Mouse (Mus musculus): ENCODE measurements at regions not wholly inside any gene's neighbourhood (a gene's known extent, or its start where the extent isn't known, plus 50 kb on each side); places are given as distances from the start of the nearest gene placed in this dataset.

- Histone ChIP-seq H3K4me2 (replicated peaks) (no peak overlapping the region), H3K36me3 (no peaks in the 10 kb centered on the region), H3K9me3 (replicated peaks) (no peaks in the 10 kb centered on the region), H3K4me3 (replicated peaks) (no peak overlapping the region), H3K27me3 (no peaks in the 10 kb centered on the region), H3K9ac (no peak overlapping the region), H3K4me1 (peaks cover 39% of the 10 kb centered on the region), H3K27ac (replicated peaks) (peak overlapping the region; percentile 8; the same call in 1 of the 2 replicates)
- 63% methylated on average over 7 of the region's 7 CpGs for WGBS
- ATAC-seq (ENCODE audit: insufficient number of reproducible peaks, low FRiP score, low TSS enrichment, low read depth), result no peak
Measured at GRCm38 (mm10) chr3:37842289-37842688, 118.0 kb upstream of the Gm5148 start.

GRCm38 (mm10) chr3:37838896-37839295 lies 114.6 kb upstream of the Gm5148 start:
- Histone ChIP-seq H3K27ac (replicated peaks) (peak overlapping the region; percentile 68), H3K4me3 (replicated peaks) (no peak overlapping the region), H3K9ac (no peak overlapping the region), H3K4me2 (replicated peaks) (no peak overlapping the region), H3K9me3 (replicated peaks) (no peaks in the 10 kb centered on the region), H3K4me1 (peaks cover 20% of the 10 kb centered on the region), H3K36me3 (no peaks in the 10 kb centered on the region), H3K27me3 (no peaks in the 10 kb centered on the region)
- peak; percentile 87 for ATAC-seq (ENCODE audit: insufficient number of reproducible peaks, low FRiP score, low TSS enrichment, low read depth)
- 31% methylated on average over 11 of the region's 11 CpGs for WGBS

- 48% methylated on average over 5 of the region's 5 CpGs for WGBS
- H3K36me3 ChIP-seq, result no peaks in the 10 kb centered on the region
- no peak for ATAC-seq (ENCODE audit: insufficient number of reproducible peaks, low FRiP score, low TSS enrichment, low read depth)
- no peaks in the 10 kb centered on the region for H3K27me3 ChIP-seq
- peaks cover 16% of the 10 kb centered on the region; the same call in 1 of the 2 replicates for H3K4me1 ChIP-seq
- no peak overlapping the region for H3K9ac ChIP-seq
- H3K27ac ChIP-seq (replicated peaks), result no peak overlapping the region
- H3K4me3 ChIP-seq (replicated peaks), result no peak overlapping the region
- H3K9me3 ChIP-seq (replicated peaks), result no peaks in the 10 kb centered on the region
- H3K4me2 ChIP-seq (replicated peaks), result no peak overlapping the region
Measured at GRCm38 (mm10) chr3:37836749-37837148, 112.5 kb upstream of the Gm5148 start.

DNA sequence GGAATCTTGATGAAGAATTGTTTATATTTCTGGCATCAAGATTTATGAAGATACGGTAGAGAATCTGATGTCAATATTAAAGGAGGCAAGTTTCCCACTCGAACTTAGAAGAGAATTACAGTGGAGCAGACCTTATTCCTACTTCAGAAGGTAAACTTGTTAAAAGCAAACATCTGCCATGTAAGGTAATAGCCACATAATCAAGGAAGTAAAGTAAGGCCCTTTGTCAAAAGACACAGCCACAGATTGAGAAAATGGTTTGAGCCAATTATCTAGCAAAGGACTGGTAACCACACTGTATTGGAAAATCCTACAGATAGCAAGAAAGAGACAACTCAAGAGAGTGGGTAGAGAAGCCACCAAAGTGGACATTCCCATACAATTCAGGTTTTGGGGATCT lies 111.4 kb upstream of the Gm5148 start:
- no peak overlapping the region for H3K4me2 ChIP-seq (replicated peaks)
- 86% methylated on average over 2 of the region's 2 CpGs for WGBS
- no peak overlapping the region for H3K27ac ChIP-seq (replicated peaks)
- no peak overlapping the region for H3K9ac ChIP-seq
- H3K4me3 ChIP-seq (replicated peaks), result no peak overlapping the region
- no peak for ATAC-seq (ENCODE audit: insufficient number of reproducible peaks, low FRiP score, low TSS enrichment, low read depth)
- H3K4me1 ChIP-seq, result peaks cover 16% of the 10 kb centered on the region; the same call in 1 of the 2 replicates
- H3K27me3 ChIP-seq, result no peaks in the 10 kb centered on the region
- no peaks in the 10 kb centered on the region for H3K36me3 ChIP-seq
- no peaks in the 10 kb centered on the region for H3K9me3 ChIP-seq (replicated peaks)

DNA sequence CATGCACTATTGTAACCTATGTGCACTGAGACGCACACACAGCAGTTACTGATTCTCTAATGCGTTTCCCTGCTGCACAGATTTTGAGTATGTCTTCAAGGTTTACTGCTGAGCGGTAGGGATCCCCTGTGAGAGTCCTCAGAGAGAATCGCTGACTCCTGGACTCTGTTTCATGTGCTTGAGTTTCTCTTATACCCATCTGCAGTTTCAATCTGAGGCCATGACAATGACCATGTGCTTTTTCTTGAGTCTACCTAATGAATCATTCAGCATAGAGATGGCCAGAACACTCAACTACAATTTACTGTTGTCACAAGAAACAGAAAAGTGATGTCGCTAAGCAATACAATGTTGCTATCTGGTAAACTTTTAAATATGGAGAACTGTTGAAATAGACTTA lies 110.8 kb upstream of the Gm5148 start:
- H3K9ac ChIP-seq, result no peak overlapping the region
- H3K9me3 ChIP-seq (replicated peaks), result no peaks in the 10 kb centered on the region
- H3K4me3 ChIP-seq (replicated peaks), result no peak overlapping the region
- H3K27me3 ChIP-seq, result no peaks in the 10 kb centered on the region
- ATAC-seq (ENCODE audit: insufficient number of reproducible peaks, low FRiP score, low TSS enrichment, low read depth), result no peak
- WGBS, result 84% methylated on average over 5 of the region's 5 CpGs
- no peak overlapping the region for H3K4me2 ChIP-seq (replicated peaks)
- H3K36me3 ChIP-seq, result no peaks in the 10 kb centered on the region
- H3K4me1 ChIP-seq, result peaks cover 16% of the 10 kb centered on the region; the same call in 1 of the 2 replicates
- H3K27ac ChIP-seq (replicated peaks), result no peak overlapping the region

DNA sequence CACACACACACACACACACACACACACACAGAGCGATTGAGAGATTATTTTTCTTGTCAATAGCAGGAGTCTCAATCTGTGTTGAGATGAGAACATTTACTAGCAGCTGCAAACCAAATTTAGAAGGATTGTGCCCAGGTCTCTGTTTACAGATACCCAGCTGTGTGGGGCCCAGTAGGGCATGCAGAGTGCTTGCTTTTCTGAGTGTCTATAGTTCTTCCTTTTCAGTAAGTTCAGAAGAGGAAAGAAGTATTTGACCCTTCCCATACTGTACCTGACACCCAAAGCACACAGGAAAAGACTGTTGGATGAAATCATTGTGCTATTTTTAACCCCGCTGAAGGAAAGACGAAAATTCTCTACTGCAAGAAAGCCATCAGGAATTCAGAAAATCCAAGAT lies 110.3 kb upstream of the Gm5148 start:
- no peaks in the 10 kb centered on the region for H3K27me3 ChIP-seq
- no peaks in the 10 kb centered on the region for H3K9me3 ChIP-seq (replicated peaks)
- no peak for ATAC-seq (ENCODE audit: insufficient number of reproducible peaks, low FRiP score, low TSS enrichment, low read depth)
- H3K9ac ChIP-seq, result no peak overlapping the region
- no peak overlapping the region for H3K4me3 ChIP-seq (replicated peaks)
- no peak overlapping the region; the same call in 1 of the 2 replicates for H3K27ac ChIP-seq (replicated peaks)
- no peak overlapping the region for H3K4me2 ChIP-seq (replicated peaks)
- H3K4me1 ChIP-seq, result peaks cover 16% of the 10 kb centered on the region; the same call in 1 of the 2 replicates
- WGBS, result 59% methylated on average over 3 of the region's 3 CpGs
- H3K36me3 ChIP-seq, result no peaks in the 10 kb centered on the region

- Histone ChIP-seq H3K9me3 (replicated peaks) (no peaks in the 10 kb centered on the region), H3K9ac (no peak overlapping the region), H3K4me3 (replicated peaks) (no peak overlapping the region), H3K4me2 (replicated peaks) (no peak overlapping the region), H3K4me1 (peaks cover 9% of the 10 kb centered on the region; the same call in 1 of the 2 replicates), H3K27me3 (no peaks in the 10 kb centered on the region), H3K36me3 (no peaks in the 10 kb centered on the region), H3K27ac (replicated peaks) (no peak overlapping the region)
- no peak for ATAC-seq (ENCODE audit: insufficient number of reproducible peaks, low FRiP score, low TSS enrichment, low read depth)
- WGBS, result 77% methylated on average over 4 of the region's 4 CpGs
Measured at GRCm38 (mm10) chr3:37833387-37833786, 109.1 kb upstream of the Gm5148 start.

- H3K27me3 ChIP-seq, result no peaks in the 10 kb centered on the region
- no peak overlapping the region for H3K27ac ChIP-seq (replicated peaks)
- 40% methylated on average over 1 of the region's 1 CpGs for WGBS
- H3K4me2 ChIP-seq (replicated peaks), result no peak overlapping the region
- H3K36me3 ChIP-seq, result no peaks in the 10 kb centered on the region
- H3K4me3 ChIP-seq (replicated peaks), result no peak overlapping the region
- H3K9ac ChIP-seq, result no peak overlapping the region
- no peaks in the 10 kb centered on the region for H3K4me1 ChIP-seq
- no peak for ATAC-seq (ENCODE audit: insufficient number of reproducible peaks, low FRiP score, low TSS enrichment, low read depth)
- no peaks in the 10 kb centered on the region for H3K9me3 ChIP-seq (replicated peaks)
Measured at GRCm38 (mm10) chr3:37827546-37827945, 103.3 kb upstream of the Gm5148 start.

- H3K27me3 ChIP-seq, result no peaks in the 10 kb centered on the region
- WGBS, result 80% methylated on average over 4 of the region's 4 CpGs
- H3K4me1 ChIP-seq, result no peaks in the 10 kb centered on the region
- no peak overlapping the region for H3K9ac ChIP-seq
- H3K27ac ChIP-seq (replicated peaks), result no peak overlapping the region
- no peak for ATAC-seq (ENCODE audit: insufficient number of reproducible peaks, low FRiP score, low TSS enrichment, low read depth)
- H3K4me2 ChIP-seq (replicated peaks), result no peak overlapping the region
- no peaks in the 10 kb centered on the region for H3K9me3 ChIP-seq (replicated peaks)
- no peak overlapping the region for H3K4me3 ChIP-seq (replicated peaks)
- H3K36me3 ChIP-seq, result no peaks in the 10 kb centered on the region
Measured at GRCm38 (mm10) chr3:37825602-37826001, 101.3 kb upstream of the Gm5148 start.

DNA sequence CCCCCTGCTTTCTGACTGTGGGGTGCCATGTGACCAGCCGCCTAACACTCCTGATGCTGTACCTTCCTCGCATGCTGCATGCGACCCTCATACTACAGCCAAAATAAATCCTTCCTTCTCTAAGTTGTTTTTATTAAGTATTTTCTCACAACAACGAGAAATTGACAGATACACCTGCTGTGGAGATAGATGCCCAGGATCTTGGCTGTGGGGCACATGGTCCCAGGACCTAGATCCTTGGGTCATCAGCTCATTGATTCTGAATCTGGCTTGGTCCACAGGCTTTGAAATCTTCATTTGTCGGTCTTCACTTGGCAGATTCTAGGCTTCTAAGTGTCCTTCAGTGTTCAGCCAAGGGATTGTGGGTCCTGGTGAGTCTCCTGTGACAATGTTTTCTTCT lies 100.4 kb upstream of the Gm5148 start:
- Histone ChIP-seq H3K27me3 (no peaks in the 10 kb centered on the region), H3K9me3 (replicated peaks) (no peaks in the 10 kb centered on the region), H3K4me2 (replicated peaks) (no peak overlapping the region), H3K36me3 (no peaks in the 10 kb centered on the region), H3K9ac (no peak overlapping the region), H3K27ac (replicated peaks) (no peak overlapping the region), H3K4me1 (no peaks in the 10 kb centered on the region), H3K4me3 (replicated peaks) (no peak overlapping the region)
- WGBS, result 93% methylated on average over 5 of the region's 5 CpGs
- ATAC-seq (ENCODE audit: insufficient number of reproducible peaks, low FRiP score, low TSS enrichment, low read depth), result no peak

DNA sequence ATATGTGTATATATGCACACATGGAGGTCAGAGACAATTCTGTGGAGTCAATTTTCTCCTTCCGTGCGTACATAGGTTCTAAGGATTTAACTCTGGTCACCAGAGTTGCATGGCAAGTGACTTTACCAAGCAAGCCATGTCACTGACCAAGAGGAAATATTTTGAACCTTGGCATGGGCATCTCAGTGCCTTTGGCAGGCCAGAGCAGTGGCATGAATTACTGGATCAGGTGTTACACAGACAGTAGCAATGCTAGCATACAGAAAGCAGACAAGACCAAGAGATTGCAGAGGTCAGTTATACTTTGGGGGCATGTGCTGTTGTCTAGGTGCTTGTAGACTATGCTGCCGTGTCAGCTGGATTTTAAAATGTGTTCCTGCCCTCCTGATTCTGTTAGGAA lies 95.2 kb upstream of the Gm5148 start:
- no peak for ATAC-seq (ENCODE audit: insufficient number of reproducible peaks, low FRiP score, low TSS enrichment, low read depth)
- Histone ChIP-seq H3K27me3 (no peaks in the 10 kb centered on the region), H3K9me3 (replicated peaks) (no peaks in the 10 kb centered on the region), H3K9ac (no peak overlapping the region), H3K36me3 (no peaks in the 10 kb centered on the region), H3K4me1 (peaks cover 12% of the 10 kb centered on the region; the same call in 1 of the 2 replicates), H3K4me3 (replicated peaks) (no peak overlapping the region), H3K4me2 (replicated peaks) (no peak overlapping the region), H3K27ac (replicated peaks) (no peak overlapping the region)
- 92% methylated on average over 3 of the region's 3 CpGs for WGBS

DNA sequence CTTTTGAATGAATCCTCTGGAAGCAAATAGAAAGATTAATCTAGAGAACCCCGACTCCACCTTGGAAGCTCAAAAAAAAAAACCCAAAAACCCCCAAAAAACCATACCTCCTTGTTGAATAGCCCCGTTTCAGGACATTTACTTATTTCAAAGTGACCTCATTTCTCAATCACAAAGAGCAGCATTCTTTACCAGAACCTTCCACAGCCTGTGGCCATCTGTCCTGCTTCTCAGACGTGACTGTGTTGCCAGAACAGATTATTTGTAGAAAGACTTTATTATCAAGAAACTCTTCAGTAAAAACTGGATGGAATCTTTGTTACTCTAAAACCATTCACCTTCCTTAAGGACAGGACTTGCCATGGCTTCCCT lies 93.1 kb upstream of the Gm5148 start:
- no peaks in the 10 kb centered on the region for H3K27me3 ChIP-seq
- no peak overlapping the region for H3K9ac ChIP-seq
- no peaks in the 10 kb centered on the region for H3K36me3 ChIP-seq
- no peaks in the 10 kb centered on the region for H3K9me3 ChIP-seq (replicated peaks)
- peak overlapping the region; percentile 41; the same call in 1 of the 2 replicates for H3K27ac ChIP-seq (replicated peaks)
- 66% methylated on average over 3 of the region's 3 CpGs for WGBS
- no peak overlapping the region for H3K4me3 ChIP-seq (replicated peaks)
- no peak overlapping the region for H3K4me2 ChIP-seq (replicated peaks)
- peaks cover 12% of the 10 kb centered on the region; the same call in 1 of the 2 replicates for H3K4me1 ChIP-seq
- no peak for ATAC-seq (ENCODE audit: insufficient number of reproducible peaks, low FRiP score, low TSS enrichment, low read depth)
